Mouse (Mus musculus): Measurements from ENCODE around the gene Nol6. TPM values are rescaled to one million over a fixed set of nuclear protein-coding genes. Genes with fewer than 3 reads are reported as not detected.
A peak's percentile ranks its signal among the peaks of the same experiment; 100 is the strongest.

Nol6 gene
- total RNA-seq (2021) = 10 to 100 TPM; 80.2 to 89.6 TPM

GRCm38 (mm10) chr4:41124180-41124951, at the start of gene Nol6:
Gene Nol6 (minus strand): TSS chr4:41124455.
- intact Hi-C loops (cut with DNase I) = no loop called here
- peak; percentile 98 to 100 for DNase-seq (ENCODE audit: low spot score in 2 of 2)

GRCm38 (mm10) chr4:41170970-41171369, 46.7 kb upstream of the Nol6 start:
- intact Hi-C loops (cut with DNase I) = no loop called here
- DNase-seq (ENCODE audit: low spot score in 2 of 2) = no peak

- DNase-seq (ENCODE audit: low spot score in 2 of 2) = peak; percentile 80 to 85
- intact Hi-C loops (cut with DNase I) = loop anchor here (1.0 to 5.0 kb wide), 2 partner anchors 37 to 114 kb away; no protein-coding TSS in a partner anchor
These were observed 41.6 kb upstream of the Nol6 start for GRCm38 (mm10) chr4:41165693-41166475.

- no peak for DNase-seq (ENCODE audit: low spot score in 2 of 2)
- intact Hi-C loops (cut with DNase I) = loop anchor here (1.0 to 5.0 kb wide), 2 partner anchors 36 to 113 kb away; no protein-coding TSS in a partner anchor
These were observed 40.7 kb upstream of the Nol6 start for GRCm38 (mm10) chr4:41164974-41165373.

GRCm38 (mm10) chr4:41161232-41161631, 37.0 kb upstream of the Nol6 start:
- DNase-seq (ENCODE audit: low spot score in 2 of 2) = no peak

GRCm38 (mm10) chr4:41158251-41158650, 34.0 kb upstream of the Nol6 start:
- intact Hi-C loops (cut with DNase I) = no loop called here
- no peak for DNase-seq (ENCODE audit: low spot score in 2 of 2)

More at GRCm38 (mm10) chr4:41161232-41161631, 37.0 kb upstream of the Nol6 start:
- intact Hi-C loops (cut with DNase I) = no loop called here

- no peak for DNase-seq (ENCODE audit: low spot score in 2 of 2)
- intact Hi-C loops (cut with DNase I) = no loop called here
These were observed 32.7 kb upstream of the Nol6 start for GRCm38 (mm10) chr4:41156961-41157360.

- intact Hi-C loops (cut with DNase I) = no loop called here
- no peak for DNase-seq (ENCODE audit: low spot score in 2 of 2)
These were observed 28.9 kb upstream of the Nol6 start for GRCm38 (mm10) chr4:41153146-41153545.

GRCm38 (mm10) chr4:41151186-41151585, 26.9 kb upstream of the Nol6 start:
- intact Hi-C loops (cut with DNase I) = no loop called here
- no peak for DNase-seq (ENCODE audit: low spot score in 2 of 2)

GRCm38 (mm10) chr4:41149891-41150290, 25.6 kb upstream of the Nol6 start:
- DNase-seq (ENCODE audit: low spot score in 2 of 2) = no peak
- intact Hi-C loops (cut with DNase I) = no loop called here

GRCm38 (mm10) chr4:41142601-41143000, 18.3 kb upstream of the Nol6 start:
- no peak for DNase-seq (ENCODE audit: low spot score in 2 of 2)
- intact Hi-C loops (cut with DNase I) = no loop called here

- DNase-seq (ENCODE audit: low spot score in 2 of 2) = no peak
These were observed 16.1 kb upstream of the Nol6 start for GRCm38 (mm10) chr4:41140174-41140875.

GRCm38 (mm10) chr4:41136811-41137210, 12.6 kb upstream of the Nol6 start:
- no peak for DNase-seq (ENCODE audit: low spot score in 2 of 2)
- intact Hi-C loops (cut with DNase I) = no loop called here

More at GRCm38 (mm10) chr4:41140174-41140875, 16.1 kb upstream of the Nol6 start:
- intact Hi-C loops (cut with DNase I) = no loop called here

GRCm38 (mm10) chr4:41136454-41136805, 12.2 kb upstream of the Nol6 start:
- no peak for DNase-seq (ENCODE audit: low spot score in 2 of 2)
- intact Hi-C loops (cut with DNase I) = no loop called here

- peak; percentile 39 for DNase-seq (ENCODE audit: low spot score in 2 of 2)
These were observed 11.6 kb upstream of the Nol6 start, which contains the start of gene Ube2r2 for GRCm38 (mm10) chr4:41135711-41136453. Gene Ube2r2 (plus strand): TSS chr4:41135743.

GRCm38 (mm10) chr4:41134935-41135710, 10.9 kb upstream of the Nol6 start:
- DNase-seq (ENCODE audit: low spot score in 2 of 2) = peak; percentile 64 to 73
- intact Hi-C loops (cut with DNase I) = no loop called here

More at GRCm38 (mm10) chr4:41135711-41136453, 11.6 kb upstream of the Nol6 start, which contains the start of gene Ube2r2:
- intact Hi-C loops (cut with DNase I) = no loop called here

GRCm38 (mm10) chr4:41133529-41134291, 9.5 kb upstream of the Nol6 start:
- no peak for DNase-seq (ENCODE audit: low spot score in 2 of 2)
- intact Hi-C loops (cut with DNase I) = no loop called here

- intact Hi-C loops (cut with DNase I) = no loop called here
- DNase-seq (ENCODE audit: low spot score in 2 of 2) = no peak
These were observed 8.2 kb upstream of the Nol6 start for GRCm38 (mm10) chr4:41132471-41132870.
